Mouse (Mus musculus): ENCODE data around the gene Vps26b. TPM values are rescaled to one million over a fixed set of nuclear protein-coding genes. Genes with fewer than 3 reads are reported as not detected.

Vps26b gene
- polyA plus RNA-seq, 1 experiment from 2014 or later: 26.7 TPM

GRCm38 (mm10) chr9:26993118-26993517, 36.7 kb downstream of the Vps26b start:
- WGBS: 90% methylated on average over 10 of the region's 10 CpGs

GRCm38 (mm10) chr9:26990181-26990580, 39.7 kb downstream of the Vps26b start:
- 85% methylated on average over 4 of the region's 4 CpGs for WGBS

More at GRCm38 (mm10) chr9:26993118-26993517, 36.7 kb downstream of the Vps26b start:
- Histone ChIP-seq H3K27ac (ENCODE audit: poor library complexity, severe bottlenecking) (no peak overlapping the region), H3K9me3 (replicated peaks) (no peaks in the 10 kb centered on the region), H3K4me3 (no peak overlapping the region), H3K4me1 (replicated peaks) (0 out of 2 replicates have a peak, but pooled peaks cover 2% of the 10 kb centered on the region), H3K4me2 (no peak overlapping the region), H3K27me3 (replicated peaks) (no peaks in the 10 kb centered on the region), H3K9ac (no peak overlapping the region), H3K36me3 (peaks cover 40% of the 10 kb centered on the region)
- no peak for ATAC-seq (ENCODE audit: insufficient number of reproducible peaks, low FRiP score)

DNA sequence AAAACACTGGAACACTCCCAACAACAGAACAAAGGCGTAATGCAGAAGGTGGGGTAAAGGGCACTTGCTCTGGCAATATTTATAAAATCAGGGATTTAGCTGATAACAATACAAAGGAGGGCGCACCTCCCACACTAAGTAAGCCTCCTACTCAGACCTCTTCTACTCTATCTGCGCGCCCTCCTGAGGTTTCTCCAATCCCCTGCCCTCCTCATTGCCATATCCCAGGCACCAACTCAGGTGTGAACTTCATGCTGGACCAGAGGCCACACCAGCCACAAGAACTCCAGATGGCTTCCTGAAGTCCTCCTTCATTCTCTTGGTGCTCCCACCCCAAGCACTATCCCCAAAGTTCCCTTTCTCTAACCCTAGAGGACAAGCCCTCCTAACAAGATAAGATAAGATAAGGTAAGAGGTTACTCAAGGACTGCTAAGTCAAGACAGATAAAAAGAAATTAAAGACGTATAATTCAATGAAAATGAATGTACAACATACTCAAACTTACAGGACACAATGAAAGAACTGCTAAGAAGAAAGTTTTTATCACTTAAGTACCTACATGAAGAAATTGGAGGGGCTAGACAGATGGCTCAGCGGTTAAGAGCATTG, 44.1 kb downstream of the Vps26b start:
- 84% methylated on average over 6 of the region's 6 CpGs for WGBS
- Histone ChIP-seq H3K9ac (no peak overlapping the region), H3K9me3 (replicated peaks) (no peaks in the 10 kb centered on the region), H3K27me3 (replicated peaks) (no peaks in the 10 kb centered on the region), H3K36me3 (peaks cover 50% of the 10 kb centered on the region), H3K4me1 (replicated peaks) (no peaks in the 10 kb centered on the region), H3K27ac (ENCODE audit: poor library complexity, severe bottlenecking) (no peak overlapping the region), H3K4me2 (no peak overlapping the region), H3K4me3 (no peak overlapping the region)
- ATAC-seq (ENCODE audit: insufficient number of reproducible peaks, low FRiP score): no peak

More at GRCm38 (mm10) chr9:26990181-26990580, 39.7 kb downstream of the Vps26b start:
- H3K4me2 ChIP-seq: no peak overlapping the region
- H3K9ac ChIP-seq: no peak overlapping the region
- H3K4me1 ChIP-seq (replicated peaks): no peaks in the 10 kb centered on the region
- peaks cover 51% of the 10 kb centered on the region for H3K36me3 ChIP-seq
- no peak for ATAC-seq (ENCODE audit: insufficient number of reproducible peaks, low FRiP score)
- no peak overlapping the region for H3K4me3 ChIP-seq
- no peaks in the 10 kb centered on the region for H3K9me3 ChIP-seq (replicated peaks)
- no peaks in the 10 kb centered on the region for H3K27me3 ChIP-seq (replicated peaks)
- no peak overlapping the region for H3K27ac ChIP-seq (ENCODE audit: poor library complexity, severe bottlenecking)

- WGBS: 97% methylated on average over 2 of the region's 2 CpGs
- Histone ChIP-seq H3K4me3 (no peak overlapping the region), H3K27ac (ENCODE audit: poor library complexity, severe bottlenecking) (no peak overlapping the region), H3K36me3 (peaks cover 46% of the 10 kb centered on the region), H3K9ac (no peak overlapping the region), H3K9me3 (replicated peaks) (no peaks in the 10 kb centered on the region), H3K4me1 (replicated peaks) (no peaks in the 10 kb centered on the region), H3K27me3 (replicated peaks) (no peaks in the 10 kb centered on the region), H3K4me2 (no peak overlapping the region)
- ATAC-seq (ENCODE audit: insufficient number of reproducible peaks, low FRiP score): no peak
These were observed 44.7 kb downstream of the Vps26b start for GRCm38 (mm10) chr9:26985090-26985613.

GRCm38 (mm10) chr9:26978776-26979175, 51.1 kb downstream of the Vps26b start:
- peaks cover 54% of the 10 kb centered on the region for H3K36me3 ChIP-seq
- WGBS: 86% methylated on average over 3 of the region's 3 CpGs

DNA sequence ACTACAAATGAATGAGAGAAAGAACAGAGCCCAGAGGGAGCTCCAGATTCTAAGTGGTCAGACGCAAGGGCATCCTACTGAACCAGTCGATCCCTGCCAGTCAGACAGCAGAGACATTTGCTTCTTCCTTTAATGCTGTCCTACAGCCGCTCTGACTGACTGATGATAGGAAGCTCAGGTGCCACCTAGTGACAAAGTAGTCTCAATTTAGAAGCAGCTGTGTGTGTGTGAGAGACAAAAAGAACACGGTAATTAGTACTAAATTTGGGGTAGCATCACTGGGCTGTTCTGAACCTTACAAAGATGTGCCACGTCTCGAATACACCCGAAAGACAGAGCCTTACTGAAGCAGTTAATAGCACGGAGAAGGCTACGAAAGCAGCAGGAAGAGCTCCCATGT, 52.1 kb downstream of the Vps26b start:
- H3K36me3 ChIP-seq: peaks cover 56% of the 10 kb centered on the region
- H3K9ac ChIP-seq: no peak overlapping the region
- H3K4me1 ChIP-seq (replicated peaks): no peaks in the 10 kb centered on the region
- no peaks in the 10 kb centered on the region for H3K27me3 ChIP-seq (replicated peaks)
- no peak overlapping the region for H3K4me3 ChIP-seq
- no peak for ATAC-seq (ENCODE audit: insufficient number of reproducible peaks, low FRiP score)
- H3K4me2 ChIP-seq: no peak overlapping the region
- no peak overlapping the region for H3K27ac ChIP-seq (ENCODE audit: poor library complexity, severe bottlenecking)
- no peaks in the 10 kb centered on the region for H3K9me3 ChIP-seq (replicated peaks)
- WGBS: 76% methylated on average over 9 of the region's 9 CpGs

More at GRCm38 (mm10) chr9:26978776-26979175, 51.1 kb downstream of the Vps26b start:
- H3K4me2 ChIP-seq: no peak overlapping the region
- no peak overlapping the region for H3K9ac ChIP-seq
- no peak for ATAC-seq (ENCODE audit: insufficient number of reproducible peaks, low FRiP score)
- H3K9me3 ChIP-seq (replicated peaks): no peaks in the 10 kb centered on the region
- H3K4me3 ChIP-seq: no peak overlapping the region
- H3K27me3 ChIP-seq (replicated peaks): no peaks in the 10 kb centered on the region
- no peak overlapping the region for H3K27ac ChIP-seq (ENCODE audit: poor library complexity, severe bottlenecking)
- no peaks in the 10 kb centered on the region for H3K4me1 ChIP-seq (replicated peaks)

Other genes with a start within 250 kb of the Vps26b start
- 1.0 and 1.2 TPM in 2 replicates for gene Glb1l2, start 223.6 kb downstream of the Vps26b start, polyA plus RNA-seq (2016; fragmentation: Nextera tagmentation; extraction: Ambion mirVana)
- not detected in 2 replicates for gene Glb1l3, start 169.2 kb downstream of the Vps26b start, polyA plus RNA-seq (2016; fragmentation: Nextera tagmentation; extraction: Ambion mirVana)
- gene Gm1110, start 107.0 kb downstream of the Vps26b start, polyA plus RNA-seq (2016; fragmentation: Nextera tagmentation; extraction: Ambion mirVana): 0.06 and 0.09 TPM in 2 replicates
- 39.7 and 40.1 TPM in 2 replicates for gene Acad8, start 30.5 kb downstream of the Vps26b start, polyA plus RNA-seq (2016; fragmentation: Nextera tagmentation; extraction: Ambion mirVana)
- gene Thyn1, start 30.4 kb downstream of the Vps26b start, polyA plus RNA-seq (2016; fragmentation: Nextera tagmentation; extraction: Ambion mirVana): 105 and 106 TPM in 2 replicates
- gene Ncapd3, start 110 bp upstream of the Vps26b start, polyA plus RNA-seq (2016; fragmentation: Nextera tagmentation; extraction: Ambion mirVana): 23.2 and 26.1 TPM in 2 replicates
- gene Jam3, start 125.4 kb upstream of the Vps26b start, polyA plus RNA-seq (2016; fragmentation: Nextera tagmentation; extraction: Ambion mirVana): 47.4 and 50.0 TPM in 2 replicates

All from heart, embryonic 12.5 days (tissue).